Mouse (Mus musculus): ENCODE results near the gene Gdf5.

DNA sequence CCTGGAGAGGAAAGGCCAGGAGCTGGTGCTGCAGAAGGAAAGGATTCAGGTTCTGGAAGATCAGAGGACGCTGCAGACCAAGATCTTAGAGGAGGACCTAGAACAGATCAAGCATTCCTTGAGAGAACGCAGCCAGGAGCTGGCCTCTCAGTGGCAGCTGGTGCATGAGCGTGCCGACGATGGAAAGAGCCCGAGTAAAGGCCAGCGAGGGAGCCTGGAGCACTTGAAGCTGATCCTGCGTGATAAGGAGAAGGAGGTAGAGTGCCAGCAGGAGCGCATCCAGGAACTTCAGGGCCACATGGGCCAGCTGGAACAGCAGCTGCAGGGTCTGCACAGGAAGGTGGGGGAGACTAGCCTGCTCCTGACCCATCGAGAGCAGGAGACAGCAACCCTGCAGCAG lies 46.0 kb upstream of the Gdf5 start:
- TF ChIP-seq CTCF (IDR thresholded peaks at IDR 0.05): no peak
- no peak for TF ChIP-seq EP300 (IDR thresholded peaks at IDR 0.05)

Data from lung, postnatal 0 days (tissue).